Mouse (Mus musculus): ENCODE results near the gene Fchsd2.

DNA sequence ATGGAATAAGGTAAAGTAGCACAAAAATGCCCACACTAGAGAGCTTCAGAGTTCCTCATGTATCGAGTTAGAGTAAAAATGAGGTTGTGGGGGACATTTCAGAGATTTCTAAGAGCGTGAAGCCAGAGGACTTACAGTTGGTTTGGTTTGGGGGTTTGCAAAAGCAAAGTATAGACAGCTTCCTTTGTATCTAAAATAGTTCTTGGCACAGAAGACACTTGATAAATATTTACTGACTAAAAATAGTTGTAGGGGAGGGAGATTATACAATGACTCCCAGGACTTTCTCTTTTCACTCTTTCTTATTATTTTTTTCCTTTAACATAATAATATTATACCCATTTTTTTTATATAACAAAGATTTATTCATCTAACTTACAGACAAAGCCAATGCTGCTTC is 86.1 kb downstream of the Fchsd2 start:
- no peak for TF ChIP-seq EP300 (IDR thresholded peaks at IDR 0.05; ENCODE audit: low read depth)
- no peak for TF ChIP-seq CTCF (IDR thresholded peaks at IDR 0.05; ENCODE audit: low read depth)
